Mouse (Mus musculus) small intestine, adult 2 months (tissue): ENCODE results near the gene Parva.

Experiments used
- CTCF ChIP-seq: fragments of 200-500 bp; IDR thresholded peaks from 2 replicates; pipeline ENCODE4 v1.5.1; 2012; ENCODE audit warnings: low read depth, mild to moderate bottlenecking, control low read depth, inconsistent platforms, low read length, moderate library complexity, mixed read lengths; ENCODE audit not compliant: insufficient replicate concordance, insufficient read length; ENCODE audit errors: extremely low read depth
- POLR2A ChIP-seq: fragments of 200-500 bp; IDR thresholded peaks from 2 replicates; pipeline ENCODE4 v1.6.1; 2012; ENCODE audit warnings: low read depth, mild to moderate bottlenecking, control low read depth, inconsistent platforms, low read length, moderate library complexity

DNA sequence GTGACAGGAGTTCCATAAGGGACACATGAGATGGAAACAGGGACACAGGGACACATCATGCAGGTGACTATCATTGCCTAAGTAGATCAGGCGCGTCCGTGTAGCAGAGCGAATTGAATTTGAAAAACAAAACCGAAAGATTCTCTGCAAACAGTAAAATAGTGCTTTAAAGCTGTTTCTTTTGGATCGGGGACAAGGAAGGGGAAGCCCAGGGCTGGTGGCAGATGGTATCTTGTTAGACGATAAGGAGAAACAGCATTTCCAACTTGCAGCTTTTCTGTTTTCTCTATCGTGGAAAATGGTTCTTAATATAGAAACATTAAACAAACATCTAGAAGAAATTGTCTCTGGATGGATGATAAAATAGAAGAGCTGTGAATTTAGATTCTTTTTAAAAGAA is 21.7 kb upstream of the Parva start:
- TF ChIP-seq POLR2A (no peak), CTCF (no peak)
